Mouse (Mus musculus) heart, embryonic 12.5 days (tissue): ENCODE data around the gene Aff4. TPM values are rescaled to one million over a fixed set of nuclear protein-coding genes. Genes with fewer than 3 reads are reported as not detected.
A peak's percentile ranks its signal among the peaks of the same experiment; 100 is the strongest.

Experiments
- ATAC-seq: fragments of 200-750 bp; cut with Nextera tagmentation; 2 replicates; pipeline ENCODE4 v1.8.0; 2017; ENCODE audit warnings: moderate TSS enrichment, moderate library complexity; ENCODE audit not compliant: insufficient number of reproducible peaks, low FRiP score
- H3K27ac ChIP-seq: fragments of 300-500 bp; sonication (generic); 2 replicates; pipeline ENCODE4 v1.5.1; 2016; ENCODE audit warnings: mild to moderate bottlenecking, moderate library complexity; ENCODE audit not compliant: poor library complexity, severe bottlenecking
- H3K27me3 ChIP-seq: fragments of 300-500 bp; sonication (generic); replicated peaks from 2 replicates; pipeline ENCODE4 v1.6.1; 2016; ENCODE audit warnings: mild to moderate bottlenecking, moderate library complexity
- H3K36me3 ChIP-seq: fragments of 300-500 bp; sonication (generic); 2 replicates; pipeline ENCODE4 v1.6.1; 2016; ENCODE audit warnings: mild to moderate bottlenecking, moderate library complexity
- H3K4me1 ChIP-seq: fragments of 300-500 bp; sonication (generic); replicated peaks from 2 replicates; pipeline ENCODE4 v1.6.1; 2016; ENCODE audit warnings: mild to moderate bottlenecking
- H3K4me2 ChIP-seq: fragments of 300-500 bp; sonication (generic); 2 replicates; pipeline ENCODE4 v1.6.1; 2016; ENCODE audit warnings: mild to moderate bottlenecking, moderate library complexity
- H3K4me3 ChIP-seq: fragments of 300-500 bp; sonication (generic); 2 replicates; pipeline ENCODE4 v1.5.1; 2016; ENCODE audit warnings: mild to moderate bottlenecking
- H3K9ac ChIP-seq: fragments of 300-500 bp; sonication (generic); 2 replicates; pipeline ENCODE4 v1.6.1; 2016; ENCODE audit warnings: mild to moderate bottlenecking, moderate library complexity
- H3K9me3 ChIP-seq: fragments of 300-500 bp; sonication (generic); replicated peaks from 2 replicates; pipeline ENCODE4 v1.6.1; 2016; ENCODE audit warnings: mild to moderate bottlenecking, moderate library complexity
- WGBS: fragments of 180-500 bp; shearing (Covaris S2); methylation state at CpG from one replicate; pipeline ENCODE4 v1.1.7; 2016; 5-methylcytosine and 5-hydroxymethylcytosine counted together
- microRNA-seq: library from miRNA; unstranded; fragments of <30 nt; microRNA quantifications from one replicate; pipeline ENCODE4, GENCODE M21; 2017
- polyA plus RNA-seq: library from polyadenylated mRNA; unstranded; fragments of >200 nt; fragmentation: Nextera tagmentation; extraction: Ambion mirVana; gene quantifications from 2 replicates; pipeline ENCODE4 v1.2.1, GENCODE M21; 2016

Gene Aff4
- polyA plus RNA-seq, 1 experiment from 2014 or later, result 53.0 TPM

- ATAC-seq, result no peak
- no peaks in the 10 kb centered on the region for H3K9me3 ChIP-seq
- H3K4me3 ChIP-seq, result no peak overlapping the region
- H3K4me1 ChIP-seq, result peaks cover 19% of the 10 kb centered on the region
- H3K36me3 ChIP-seq, result 0 out of 2 replicates have a peak, but pooled peaks cover 3% of the 10 kb centered on the region
- peaks cover 72% of the 10 kb centered on the region for H3K27me3 ChIP-seq
- H3K4me2 ChIP-seq, result no peak overlapping the region
- H3K27ac ChIP-seq, result no peak overlapping the region
- 30% methylated on average over 5 of the region's 5 CpGs for WGBS
- H3K9ac ChIP-seq, result no peak overlapping the region
Observed at GRCm38 (mm10) chr11:53461727-53462126, 111.1 kb downstream of the Aff4 start.

DNA sequence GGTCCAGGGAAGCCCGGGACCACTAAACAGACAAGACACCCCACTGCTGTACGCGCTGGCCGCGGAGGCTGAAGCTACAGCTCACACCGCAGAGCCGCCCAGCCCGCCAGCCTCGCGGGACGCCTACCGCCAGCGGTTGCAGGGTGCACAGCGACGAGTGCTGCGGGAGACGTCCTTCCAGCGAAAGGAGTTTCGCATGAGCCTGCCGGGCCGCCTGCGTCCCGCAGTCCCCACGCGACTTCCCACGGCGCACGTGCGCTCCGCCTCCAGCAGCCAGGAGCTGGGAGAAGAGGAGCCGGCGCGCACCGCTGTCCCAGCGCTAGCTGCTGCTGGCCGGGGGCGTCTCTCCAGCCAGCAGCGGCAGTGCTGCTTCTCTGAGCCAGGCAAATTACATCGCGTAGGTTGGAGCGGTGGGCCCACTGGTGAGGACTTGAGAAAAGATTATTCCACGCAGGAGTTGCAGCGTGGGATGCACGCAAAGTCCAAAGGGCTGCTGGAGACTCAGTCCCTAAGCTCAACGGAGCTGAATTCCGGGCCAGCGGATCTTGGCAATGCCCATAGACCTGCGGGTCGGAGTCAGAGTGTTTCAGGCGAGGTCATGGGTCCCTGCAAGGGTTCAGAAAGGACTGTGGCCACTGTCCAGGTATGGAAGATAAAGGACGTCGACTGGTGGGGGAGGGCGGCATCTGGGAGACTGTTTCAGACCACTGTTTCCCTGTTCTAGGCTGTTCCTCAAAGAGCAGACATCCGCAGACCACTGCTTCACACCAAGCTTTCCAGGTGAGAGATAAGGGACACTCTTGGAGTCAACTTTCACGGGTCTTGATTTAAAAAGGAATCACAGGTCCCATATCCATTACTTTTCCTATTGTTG is 113.2 kb downstream of the Aff4 start:
- Histone ChIP-seq H3K36me3 (0 out of 2 replicates have a peak, but pooled peaks cover 3% of the 10 kb centered on the region), H3K4me3 (peak overlapping the region; percentile 49), H3K27me3 (peaks cover 68% of the 10 kb centered on the region), H3K4me2 (peak overlapping the region; percentile 81), H3K4me1 (peaks cover 21% of the 10 kb centered on the region), H3K27ac (no peak overlapping the region), H3K9ac (peak overlapping the region; percentile 47), H3K9me3 (no peaks in the 10 kb centered on the region)
- WGBS, result 8% methylated on average over 55 of the region's 55 CpGs
- ATAC-seq, result no peak

GRCm38 (mm10) chr11:53466231-53466971 is 115.8 kb downstream of the Aff4 start:
- WGBS, result 8% methylated on average over 40 of the region's 40 CpGs
- no peak overlapping the region for H3K27ac ChIP-seq
- H3K9me3 ChIP-seq, result no peaks in the 10 kb centered on the region
- H3K36me3 ChIP-seq, result 0 out of 2 replicates have a peak, but pooled peaks cover 3% of the 10 kb centered on the region
- H3K9ac ChIP-seq, result peak overlapping the region; percentile 53
- peak overlapping the region; percentile 39 for H3K4me3 ChIP-seq
- H3K4me2 ChIP-seq, result peak overlapping the region; percentile 68
- peaks cover 72% of the 10 kb centered on the region for H3K27me3 ChIP-seq
- ATAC-seq, result peak; percentile 13; the same call in 1 of the 2 replicates
- H3K4me1 ChIP-seq, result peaks cover 31% of the 10 kb centered on the region

GRCm38 (mm10) chr11:53469294-53469967 is 118.8 kb downstream of the Aff4 start:
- peak overlapping the region; percentile 64 for H3K4me2 ChIP-seq
- H3K9ac ChIP-seq, result no peak overlapping the region
- H3K27ac ChIP-seq, result no peak overlapping the region
- no peaks in the 10 kb centered on the region; the same call in 1 of the 2 replicates for H3K9me3 ChIP-seq
- peaks cover 59% of the 10 kb centered on the region for H3K27me3 ChIP-seq
- H3K4me1 ChIP-seq, result peaks cover 20% of the 10 kb centered on the region
- 37% methylated on average over 16 of the region's 16 CpGs for WGBS
- no peak overlapping the region for H3K4me3 ChIP-seq
- no peak for ATAC-seq
- H3K36me3 ChIP-seq, result 0 out of 2 replicates have a peak, but pooled peaks cover 3% of the 10 kb centered on the region

- Histone ChIP-seq H3K4me1 (peaks cover 20% of the 10 kb centered on the region), H3K4me2 (peak within 1 kb of the TSS; percentile 64), H3K27me3 (peaks cover 59% of the 10 kb centered on the region), H3K36me3 (no peaks in the 10 kb centered on the region), H3K27ac (no peak within 1 kb of the TSS), H3K4me3 (peak within 1 kb of the TSS; percentile 24), H3K9ac (no peak within 1 kb of the TSS), H3K9me3 (no peaks in the 10 kb centered on the region; the same call in 1 of the 2 replicates)
- WGBS, result 4% methylated on average over 29 of the region's 29 CpGs
- ATAC-seq, result 0 out of 2 replicates have a peak, but pooled peaks have one; percentile 70
Observed at GRCm38 (mm10) chr11:53469968-53470695, 119.5 kb downstream of the Aff4 start, which contains the start of gene Gm9837. TSS of gene Gm9837 (minus strand) at chr11:53470479.

Small RNA genes lying within 50 kb of the gene (microRNA-seq; reads per million reads assigned to microRNA genes)
- gene Mir6920, result not detected

Other genes with a start within 250 kb of the Aff4 start
- 82.4 and 84.2 TPM in 2 replicates for gene Hspa4, start 50.4 kb upstream of the Aff4 start, polyA plus RNA-seq
- gene Zcchc10, start 26.2 kb upstream of the Aff4 start, polyA plus RNA-seq, result 14.0 and 16.5 TPM in 2 replicates
- not detected in 2 replicates for gene Leap2, start 72.3 kb downstream of the Aff4 start, polyA plus RNA-seq
- 1,089 and 1,102 TPM in 2 replicates for gene Uqcrq, start 80.0 kb downstream of the Aff4 start, polyA plus RNA-seq
- 0.56 and 1.3 TPM in 2 replicates for gene Gdf9, start 80.2 kb downstream of the Aff4 start, polyA plus RNA-seq
- gene Gm10447, start 106.3 kb downstream of the Aff4 start, polyA plus RNA-seq, result 0.11 and 0.15 TPM in 2 replicates
- gene Shroom1, start 106.4 kb downstream of the Aff4 start, polyA plus RNA-seq, result 5.3 and 5.8 TPM in 2 replicates
- not detected in 2 replicates for gene Gm9837, start 119.6 kb downstream of the Aff4 start, polyA plus RNA-seq
- gene Gm9945, start 129.3 kb downstream of the Aff4 start, polyA plus RNA-seq, result not detected in 2 replicates
- 0.54 and 0.58 TPM in 2 replicates for gene Sowaha, start 129.4 kb downstream of the Aff4 start, polyA plus RNA-seq
- 25.1 and 28.4 TPM in 2 replicates for gene Sept8, start 168.4 kb downstream of the Aff4 start, polyA plus RNA-seq
- gene Kif3a, start 216.5 kb downstream of the Aff4 start, polyA plus RNA-seq, result 36.1 and 37.2 TPM in 2 replicates